Mouse (Mus musculus): Measurements from ENCODE around the gene F5. TPM values are rescaled to one million over a fixed set of nuclear protein-coding genes. Genes with fewer than 3 reads are reported as not detected.

The F5 gene
- total and polyA plus RNA-seq, 3 experiments: not detected

DNA sequence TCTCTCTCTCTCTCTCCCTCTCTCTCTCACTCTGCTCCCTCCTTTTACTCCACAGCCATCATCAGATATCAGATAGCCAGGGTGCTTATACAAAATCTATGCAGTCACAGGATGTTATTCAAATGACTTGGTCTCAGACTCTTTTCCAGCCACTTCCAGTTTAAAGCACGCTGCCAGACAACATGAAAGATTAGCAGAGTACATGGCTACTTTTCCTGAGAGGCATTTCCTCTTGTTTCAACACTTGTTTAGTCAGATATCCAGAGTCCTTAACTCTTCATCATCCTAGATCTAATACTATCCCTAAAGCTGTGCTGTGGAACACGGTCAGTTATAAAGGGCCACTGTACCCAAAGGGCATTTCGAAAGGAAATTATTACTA lies 30.9 kb upstream of the F5 start:
- H3K9ac ChIP-seq (ENCODE audit: control insufficient read depth, low read depth, low read length, poor library complexity, severe bottlenecking): no peak overlapping the region
- DNase-seq (ENCODE audit: low read depth, low spot score): no peak
- no peaks in the 10 kb centered on the region for H3K4me1 ChIP-seq (ENCODE audit: control insufficient read depth in 1 of 2, insufficient read depth in 2 of 2, low read length in 2 of 2)
- no peak overlapping the region for H3K4me3 ChIP-seq (ENCODE audit: control insufficient read depth in 1 of 2, insufficient read depth in 1 of 2, low read depth in 2 of 2, low read length in 2 of 2)
- no peak overlapping the region for H3K27ac ChIP-seq (ENCODE audit: control insufficient read depth, low read depth, low read length)
- H3K9me3 ChIP-seq (replicated peaks; ENCODE audit: insufficient read depth, low read length): no peaks in the 10 kb centered on the region
- H3K79me2 ChIP-seq (ENCODE audit: control insufficient read depth, insufficient read depth, low read length, poor library complexity): no peaks in the 10 kb centered on the region
- H3K27me3 ChIP-seq (ENCODE audit: control insufficient read depth in 1 of 2, insufficient read depth in 2 of 2, low read length in 2 of 2): peaks cover 3% of the 10 kb centered on the region in 2 experiments; a peak in 2 of 4 replicates
- no peak for TF ChIP-seq SIN3A (IDR thresholded peaks at IDR 0.05; ENCODE audit: low read length)
- no peaks in the 10 kb centered on the region for H3K36me3 ChIP-seq (ENCODE audit: control insufficient read depth in 1 of 2, insufficient read depth in 2 of 2, low read length in 2 of 2)

DNA sequence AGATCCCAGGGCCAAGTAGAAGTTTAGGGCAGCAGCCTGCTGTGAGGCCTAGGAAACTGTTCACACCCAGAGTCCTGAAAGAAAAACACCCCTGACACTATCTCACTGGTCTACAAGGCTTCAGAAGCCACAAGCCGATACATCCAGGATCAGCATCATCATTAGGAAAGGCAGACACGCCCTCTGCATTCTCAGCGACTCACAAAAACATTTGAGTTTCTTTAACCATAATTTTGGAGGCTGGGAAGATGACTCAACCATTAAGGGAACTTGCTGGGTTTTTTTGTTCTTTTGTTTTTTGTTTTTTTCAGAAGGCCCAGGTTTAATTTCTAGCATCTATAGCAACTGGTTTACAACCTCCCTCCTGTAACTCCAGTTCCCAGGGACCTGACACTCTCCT lies 27.8 kb upstream of the F5 start:
- Histone ChIP-seq H3K27ac (ENCODE audit: control insufficient read depth, low read depth, low read length) (no peak overlapping the region), H3K36me3 (ENCODE audit: control insufficient read depth in 1 of 2, insufficient read depth in 2 of 2, low read length in 2 of 2) (no peaks in the 10 kb centered on the region), H3K9me3 (replicated peaks; ENCODE audit: insufficient read depth, low read length) (no peaks in the 10 kb centered on the region), H3K27me3 (ENCODE audit: control insufficient read depth in 1 of 2, insufficient read depth in 2 of 2, low read length in 2 of 2) (peaks cover 3 to 6% of the 10 kb centered on the region in 2 experiments; a peak in 2 of 4 replicates), H3K79me2 (ENCODE audit: control insufficient read depth, insufficient read depth, low read length, poor library complexity) (no peaks in the 10 kb centered on the region), H3K4me1 (ENCODE audit: control insufficient read depth in 1 of 2, insufficient read depth in 2 of 2, low read length in 2 of 2) (no peaks in the 10 kb centered on the region), H3K4me3 (ENCODE audit: control insufficient read depth in 1 of 2, insufficient read depth in 1 of 2, low read depth in 2 of 2, low read length in 2 of 2) (no peak overlapping the region), H3K9ac (ENCODE audit: control insufficient read depth, low read depth, low read length, poor library complexity, severe bottlenecking) (no peak overlapping the region)
- no peak for DNase-seq (ENCODE audit: low read depth, low spot score)
- TF ChIP-seq MAZ (IDR thresholded peaks at IDR 0.05; ENCODE audit: low read depth, low read length) (no peak), NELFE (IDR thresholded peaks at IDR 0.05; ENCODE audit: low read depth, low read length) (no peak), SMC3 (IDR thresholded peaks at IDR 0.05; ENCODE audit: low read depth, low read length) (no peak), POLR2AphosphoS2 (IDR thresholded peaks at IDR 0.05; ENCODE audit: low read length) (no peak), ZNF384 (IDR thresholded peaks at IDR 0.05; ENCODE audit: low read depth, low read length) (no peak), GABPA (IDR thresholded peaks at IDR 0.05; ENCODE audit: low read depth, low read length) (no peak)

DNA sequence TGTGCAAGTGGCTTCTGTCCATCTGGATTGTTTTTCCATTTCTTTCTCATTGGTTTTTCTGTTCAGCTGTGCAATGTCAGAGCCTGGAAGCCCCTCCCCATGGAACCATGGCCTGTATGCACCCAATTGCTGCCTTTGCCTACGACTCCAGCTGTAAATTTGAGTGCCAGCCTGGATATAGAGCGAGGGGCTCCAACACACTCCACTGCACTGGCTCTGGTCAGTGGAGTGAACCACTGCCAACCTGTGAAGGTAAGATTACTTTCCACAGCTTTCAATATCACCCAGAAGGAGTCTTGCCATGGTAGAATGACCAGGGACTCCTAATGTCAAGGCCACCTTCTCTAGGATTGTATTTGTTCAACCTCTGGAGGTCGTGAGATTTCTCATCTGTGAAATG lies 21.6 kb upstream of the F5 start:
- H3K27ac ChIP-seq (ENCODE audit: control insufficient read depth, low read depth, low read length): no peak overlapping the region
- no peak for TF ChIP-seq EP300 (IDR thresholded peaks at IDR 0.05; ENCODE audit: low read depth in 1 of 2, low read length in 2 of 2)
- TF ChIP-seq JUND (IDR thresholded peaks at IDR 0.05; ENCODE audit: low read depth, low read length): no peak
- TF ChIP-seq SIN3A (IDR thresholded peaks at IDR 0.05; ENCODE audit: low read length): no peak
- TF ChIP-seq SMC3 (IDR thresholded peaks at IDR 0.05; ENCODE audit: low read depth, low read length): no peak
- TF ChIP-seq ELF1 (IDR thresholded peaks at IDR 0.05; ENCODE audit: low read depth, low read length): no peak
- TF ChIP-seq TBP (IDR thresholded peaks at IDR 0.05; ENCODE audit: low read depth, low read length): no peak
- TF ChIP-seq ZMIZ1 (IDR thresholded peaks at IDR 0.05; ENCODE audit: low read depth, low read length): no peak
- no peak for TF ChIP-seq CHD1 (IDR thresholded peaks at IDR 0.05; ENCODE audit: low read depth, low read length)
- TF ChIP-seq RAD21 (IDR thresholded peaks at IDR 0.05; ENCODE audit: low read depth, low read length): no peak
- no peak for TF ChIP-seq NELFE (IDR thresholded peaks at IDR 0.05; ENCODE audit: low read depth, low read length)
- TF ChIP-seq TCF12 (IDR thresholded peaks at IDR 0.05; ENCODE audit: low read depth, low read length): no peak
- no peak for TF ChIP-seq USF2 (IDR thresholded peaks at IDR 0.05; ENCODE audit: borderline replicate concordance in 1 of 2, insufficient read depth in 1 of 2, low read depth in 1 of 2, low read length in 2 of 2)
- TF ChIP-seq HCFC1 (IDR thresholded peaks at IDR 0.05; ENCODE audit: low read depth, low read length): no peak
- TF ChIP-seq NRF1 (IDR thresholded peaks at IDR 0.05; ENCODE audit: insufficient read depth, low read depth, low read length, poor library complexity, severe bottlenecking): no peak
- H3K79me2 ChIP-seq (ENCODE audit: control insufficient read depth, insufficient read depth, low read length, poor library complexity): no peaks in the 10 kb centered on the region
- no peaks in the 10 kb centered on the region for H3K36me3 ChIP-seq (ENCODE audit: control insufficient read depth in 1 of 2, insufficient read depth in 2 of 2, low read length in 2 of 2)
- no peak for DNase-seq (ENCODE audit: low read depth, low spot score)
- H3K9ac ChIP-seq (ENCODE audit: control insufficient read depth, low read depth, low read length, poor library complexity, severe bottlenecking): no peak overlapping the region
- no peaks in the 10 kb centered on the region for H3K9me3 ChIP-seq (replicated peaks; ENCODE audit: insufficient read depth, low read length)
- H3K27me3 ChIP-seq (ENCODE audit: control insufficient read depth in 1 of 2, insufficient read depth in 2 of 2, low read length in 2 of 2): peaks cover 0 to 4% of the 10 kb centered on the region in 2 experiments; a peak in 2 of 4 replicates
- H3K4me3 ChIP-seq (ENCODE audit: control insufficient read depth in 1 of 2, insufficient read depth in 1 of 2, low read depth in 2 of 2, low read length in 2 of 2): no peak overlapping the region
- H3K4me1 ChIP-seq (ENCODE audit: control insufficient read depth in 1 of 2, insufficient read depth in 2 of 2, low read length in 2 of 2): no peaks in the 10 kb centered on the region

Data from MEL (cell line).